Mouse (Mus musculus) C2C12 (cell line): ENCODE measurements around the gene Gm20388. TPM values are rescaled to one million over a fixed set of nuclear protein-coding genes. Genes with fewer than 3 reads are reported as not detected.

ENCODE experiments used
- H3K27me3 ChIP-seq: one replicate; pipeline ENCODE4 v1.6.1; 2011; ENCODE audit not compliant: control insufficient read depth, insufficient read depth, insufficient read length
- H3K36me3 ChIP-seq: one replicate; pipeline ENCODE4 v1.6.1; 2011; ENCODE audit not compliant: control insufficient read depth, insufficient read depth
- H3K4me3 ChIP-seq: one replicate; pipeline ENCODE4 v1.5.1; 2011; ENCODE audit warnings: mild to moderate bottlenecking, control low read depth; ENCODE audit not compliant: poor library complexity, insufficient read depth, severe bottlenecking
- H3K79me2 ChIP-seq: one replicate; pipeline ENCODE4 v1.6.1; 2011; ENCODE audit not compliant: control insufficient read depth, insufficient read depth
- H3K79me3 ChIP-seq: one replicate; pipeline ENCODE4 v1.6.1; 2011; ENCODE audit warnings: low read depth, control low read depth
- H3ac ChIP-seq: one replicate; pipeline ENCODE3; 2011; ENCODE audit warnings: low read depth; ENCODE audit not compliant: control insufficient read depth, insufficient read length
- CEBPB ChIP-seq: IDR thresholded peaks from one replicate; pipeline ENCODE4 v1.6.1; 2011; ENCODE audit warnings: low read depth, mild to moderate bottlenecking, control low read depth, moderate library complexity
- CTCF ChIP-seq: IDR thresholded peaks from one replicate; pipeline ENCODE4 v1.5.1; 2011; ENCODE audit not compliant: control insufficient read depth, insufficient read depth, insufficient read length
- FOSL1 ChIP-seq: IDR thresholded peaks from one replicate; pipeline ENCODE4 v1.8.0; 2011; ENCODE audit warnings: mild to moderate bottlenecking, low read length; ENCODE audit not compliant: poor library complexity, insufficient read depth, severe bottlenecking
- MAX ChIP-seq: IDR thresholded peaks from one replicate; pipeline ENCODE4 v1.6.1; 2011; ENCODE audit warnings: mild to moderate bottlenecking, control low read depth
- MYOD1 ChIP-seq: IDR thresholded peaks from one replicate; pipeline ENCODE4 v1.6.1; 2011; ENCODE audit warnings: low read depth; ENCODE audit not compliant: control insufficient read depth, insufficient read length
- MYOG ChIP-seq: IDR thresholded peaks from one replicate; pipeline ENCODE4 v1.6.1; 2011; ENCODE audit not compliant: control insufficient read depth, insufficient read length; ENCODE audit errors: extremely low read depth
- USF1 ChIP-seq: IDR thresholded peaks from one replicate; pipeline ENCODE4 v1.6.1; 2011; ENCODE audit warnings: low read depth, mild to moderate bottlenecking, control low read depth, moderate library complexity
- polyA plus RNA-seq: library from polyadenylated mRNA; unstranded; fragments of >200 nt; fragmentation: generic; extraction: Trizol; gene quantifications from one replicate; pipeline ENCODE4 v1.2.1, GENCODE M21; 2012; ENCODE audit warnings: missing spikeins

The Gm20388 gene
- polyA plus RNA-seq, 1 experiment: 15.0 TPM

DNA sequence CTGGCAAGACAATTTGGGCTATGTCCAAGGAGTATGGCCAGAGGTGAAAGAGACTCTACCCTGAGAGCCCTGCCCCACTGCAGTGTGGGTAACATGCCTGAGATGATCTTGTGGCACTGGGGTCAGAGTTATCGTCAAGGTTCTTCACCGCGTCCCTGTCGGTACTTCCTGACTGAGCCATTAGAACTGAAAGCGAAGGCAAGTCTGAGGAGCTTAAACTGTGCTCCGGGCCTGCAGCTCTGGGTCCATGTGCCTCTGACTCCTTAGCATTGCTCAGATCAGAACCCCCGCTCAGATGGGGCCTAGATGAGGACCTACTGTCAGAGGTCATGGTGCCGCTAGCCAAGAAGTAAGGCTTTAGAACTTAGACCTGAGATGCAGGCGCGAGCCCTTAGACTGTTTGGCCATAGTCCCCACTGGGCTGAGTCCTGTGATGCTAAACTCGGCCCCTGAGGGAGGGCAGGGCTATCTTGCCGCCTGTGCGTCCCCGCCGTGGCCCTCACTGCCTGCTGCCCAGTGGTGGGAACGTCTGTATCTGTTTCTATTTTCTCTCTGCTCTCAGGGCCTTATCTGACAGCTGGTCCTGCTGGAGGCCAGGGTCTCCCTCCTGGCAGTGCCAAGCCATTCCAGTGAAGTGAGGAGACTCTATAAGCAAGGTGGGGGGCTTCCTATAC lies 2389.1 kb downstream of the Gm20388 start:
- TF ChIP-seq FOSL1: no peak
- no peak for TF ChIP-seq CTCF
- TF ChIP-seq CEBPB: no peak
- TF ChIP-seq MYOG: no peak
- TF ChIP-seq USF1: no peak
- peaks cover 23% of the 10 kb centered on the region for H3K79me2 ChIP-seq
- H3K36me3 ChIP-seq: no peaks in the 10 kb centered on the region
- H3K79me3 ChIP-seq: peaks cover 2% of the 10 kb centered on the region
- H3K27me3 ChIP-seq: no peaks in the 10 kb centered on the region
- H3K4me3 ChIP-seq: no peak overlapping the region
- H3ac ChIP-seq: no peak overlapping the region

DNA sequence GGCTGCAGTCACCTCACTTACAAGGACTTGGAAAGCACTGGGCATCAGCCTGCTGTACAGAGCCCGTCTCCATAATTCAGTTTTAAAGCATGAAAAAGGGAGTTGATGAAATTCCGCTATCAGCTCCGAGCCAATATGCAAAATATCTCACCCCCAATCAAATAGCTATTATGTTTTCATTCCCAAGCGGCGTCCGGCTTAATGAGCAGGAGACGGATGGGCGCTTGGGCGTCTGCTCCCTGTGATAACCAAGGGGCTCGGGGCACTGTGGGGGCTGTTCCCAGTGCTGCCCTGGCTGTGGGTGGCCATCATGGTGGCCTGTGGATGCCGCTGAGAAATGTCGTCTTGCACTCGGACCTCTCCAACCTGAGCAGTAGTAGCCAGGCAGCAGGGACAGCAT lies 2390.4 kb downstream of the Gm20388 start:
- no peak overlapping the region for H3K4me3 ChIP-seq
- H3ac ChIP-seq: no peak overlapping the region
- TF ChIP-seq USF1 (no peak), MYOD1 (no peak), CTCF (no peak), MAX (no peak), MYOG (no peak), CEBPB (no peak), FOSL1 (no peak)
- H3K79me3 ChIP-seq: peaks cover 2% of the 10 kb centered on the region
- H3K27me3 ChIP-seq: no peaks in the 10 kb centered on the region
- no peaks in the 10 kb centered on the region for H3K36me3 ChIP-seq
- H3K79me2 ChIP-seq: peaks cover 10% of the 10 kb centered on the region

DNA sequence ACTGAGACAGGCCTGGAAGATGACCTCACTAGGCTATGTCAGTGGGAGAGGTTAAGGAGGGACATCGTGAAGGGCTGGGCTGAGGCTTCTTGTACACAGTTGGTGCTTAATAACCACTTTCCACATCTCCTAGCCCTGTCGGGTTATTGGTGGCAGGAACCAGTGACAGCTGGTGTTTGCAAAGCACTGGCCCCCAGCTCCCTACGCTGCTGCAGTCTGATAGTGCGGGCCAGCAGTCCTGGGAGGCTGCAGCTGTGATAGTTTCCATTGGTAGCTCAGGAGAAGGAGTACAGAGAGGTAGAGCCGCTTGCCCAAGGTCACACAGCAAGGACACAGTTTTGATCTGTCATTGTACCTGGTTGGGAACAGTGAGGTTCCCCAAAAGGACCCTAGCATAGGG lies 2391.2 kb downstream of the Gm20388 start:
- no peak overlapping the region for H3ac ChIP-seq
- peaks cover 2% of the 10 kb centered on the region for H3K79me3 ChIP-seq
- H3K27me3 ChIP-seq: no peaks in the 10 kb centered on the region
- no peaks in the 10 kb centered on the region for H3K36me3 ChIP-seq
- peaks cover 6% of the 10 kb centered on the region for H3K79me2 ChIP-seq
- TF ChIP-seq USF1 (no peak), MYOD1 (no peak), FOSL1 (no peak), CTCF (no peak), MYOG (no peak), CEBPB (no peak), MAX (no peak)
- H3K4me3 ChIP-seq: no peak overlapping the region

DNA sequence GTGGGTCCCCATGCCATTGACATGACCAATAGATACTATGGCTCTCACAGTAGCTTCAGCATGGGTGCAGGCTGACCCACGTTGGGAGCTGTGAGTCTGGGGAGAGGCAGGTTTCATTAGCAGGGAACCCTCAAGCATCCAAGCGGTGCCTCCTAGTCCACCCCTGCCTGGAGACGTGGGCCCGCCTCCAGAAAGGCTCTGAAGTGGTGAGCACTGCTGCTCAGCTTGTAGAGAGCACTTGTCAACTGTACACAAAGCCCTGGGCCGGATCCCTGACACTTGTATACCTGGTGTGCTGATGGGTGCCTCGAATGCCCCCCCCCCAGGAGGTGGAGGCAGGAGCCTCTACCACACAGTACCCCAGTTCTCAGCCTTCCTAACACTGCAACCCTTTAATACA lies 2392.8 kb downstream of the Gm20388 start:
- Histone ChIP-seq H3K4me3 (no peak overlapping the region), H3K27me3 (no peaks in the 10 kb centered on the region), H3ac (no peak overlapping the region), H3K36me3 (no peaks in the 10 kb centered on the region), H3K79me2 (no peaks in the 10 kb centered on the region), H3K79me3 (peaks cover 2% of the 10 kb centered on the region)
- TF ChIP-seq MAX (no peak), MYOD1 (no peak)

DNA sequence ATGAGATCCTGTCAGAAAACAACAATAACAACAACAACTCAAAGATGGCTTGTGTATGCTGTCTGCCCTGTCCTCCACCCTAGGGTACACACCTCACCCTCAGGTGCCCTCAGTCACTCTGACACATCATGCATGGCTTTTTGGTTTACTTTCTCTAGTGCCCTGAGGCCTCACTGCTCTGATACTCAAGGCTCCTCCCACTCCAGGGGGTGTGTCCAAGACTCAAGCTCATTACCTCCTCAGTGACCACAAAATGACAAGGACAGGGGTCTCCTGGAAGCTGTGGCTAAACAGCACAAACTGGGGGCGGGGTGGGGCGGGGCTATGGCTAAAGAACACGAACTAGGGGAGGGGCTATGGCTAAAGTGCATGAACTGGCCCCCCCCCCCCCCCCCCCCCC lies 2393.4 kb downstream of the Gm20388 start:
- H3K36me3 ChIP-seq: no peaks in the 10 kb centered on the region
- no peak for TF ChIP-seq MYOD1
- no peak for TF ChIP-seq USF1
- no peak for TF ChIP-seq CTCF
- no peak for TF ChIP-seq CEBPB
- TF ChIP-seq FOSL1: no peak
- TF ChIP-seq MAX: no peak
- H3K79me2 ChIP-seq: no peaks in the 10 kb centered on the region
- no peak overlapping the region for H3ac ChIP-seq
- H3K4me3 ChIP-seq: no peak overlapping the region
- H3K79me3 ChIP-seq: peaks cover 2% of the 10 kb centered on the region
- no peaks in the 10 kb centered on the region for H3K27me3 ChIP-seq

DNA sequence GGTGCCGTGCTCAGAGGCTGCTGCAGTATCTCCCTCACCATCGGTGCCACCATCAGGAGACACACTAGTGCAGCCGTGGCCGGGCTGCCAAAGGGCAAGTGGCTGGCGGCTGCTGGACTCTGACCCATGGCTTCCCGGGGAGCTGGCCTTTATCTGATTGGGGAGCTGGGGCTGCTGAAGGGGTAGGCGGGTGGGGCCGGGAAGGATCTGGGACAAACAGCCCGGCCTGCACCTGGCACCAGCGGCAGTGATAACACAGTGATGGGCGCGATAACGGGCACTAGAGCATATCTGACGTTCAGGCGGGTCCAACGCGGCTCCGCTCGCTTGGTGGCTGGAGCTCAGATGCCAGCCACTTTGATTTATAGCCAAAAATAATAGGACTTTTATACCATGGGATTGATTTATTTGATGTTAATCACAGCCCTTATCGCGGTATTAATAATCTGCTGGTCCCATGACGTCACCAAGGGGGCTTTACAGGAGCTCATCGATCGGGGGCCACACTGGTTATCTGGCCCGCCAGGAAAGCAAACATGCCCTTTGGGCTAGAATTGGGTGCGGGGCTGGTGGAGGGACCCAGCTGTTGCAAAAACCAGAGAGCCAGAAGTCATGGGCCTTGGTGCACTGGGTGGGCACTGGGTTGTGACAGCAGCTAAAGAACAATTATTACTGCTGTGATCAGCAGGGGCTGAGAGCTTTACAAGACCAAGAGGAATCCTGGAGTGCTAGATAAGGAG lies 2396.2 kb downstream of the Gm20388 start:
- Histone ChIP-seq H3K36me3 (no peaks in the 10 kb centered on the region), H3K4me3 (no peak overlapping the region), H3K79me2 (no peaks in the 10 kb centered on the region), H3K79me3 (no peaks in the 10 kb centered on the region), H3ac (no peak overlapping the region), H3K27me3 (no peaks in the 10 kb centered on the region)
- no peak for TF ChIP-seq CEBPB
- no peak for TF ChIP-seq MYOD1
- no peak for TF ChIP-seq MYOG
- no peak for TF ChIP-seq CTCF
- TF ChIP-seq FOSL1: no peak
- TF ChIP-seq MAX: no peak
- TF ChIP-seq USF1: no peak
